Mouse (Mus musculus) forebrain, embryonic 13.5 days (tissue): ENCODE data around the gene Zfp992. TPM values are rescaled to one million over a fixed set of nuclear protein-coding genes. Genes with fewer than 3 reads are reported as not detected.
"Not testable (repeated sequence)": the region's sequence is repeated elsewhere in the genome, so short reads cannot be mapped to it uniquely, and the experiment has no call there.

Experiments
- ATAC-seq: fragments of 200-750 bp; cut with Nextera tagmentation; 2 replicates; pipeline ENCODE4 v1.8.0; 2017
- H3K27ac ChIP-seq: fragments of 300-500 bp; sonication (generic); 2 replicates; pipeline ENCODE4 v1.5.1; 2015; ENCODE audit warnings: inconsistent platforms, mild to moderate bottlenecking, moderate library complexity
- H3K27me3 ChIP-seq: fragments of 300-500 bp; sonication (generic); 2 replicates; pipeline ENCODE4 v1.6.1; 2015; ENCODE audit warnings: mild to moderate bottlenecking, inconsistent platforms
- H3K36me3 ChIP-seq: fragments of 300-500 bp; sonication (generic); 2 replicates; pipeline ENCODE4 v1.6.1; 2015; ENCODE audit warnings: mild to moderate bottlenecking, inconsistent platforms; ENCODE audit not compliant: poor library complexity, severe bottlenecking
- H3K4me1 ChIP-seq: fragments of 300-500 bp; sonication (generic); 2 replicates; pipeline ENCODE4 v1.6.1; 2015; ENCODE audit warnings: inconsistent platforms
- H3K4me2 ChIP-seq: fragments of 300-500 bp; sonication (generic); 2 replicates; pipeline ENCODE4 v1.6.1; 2015; ENCODE audit warnings: inconsistent platforms, mild to moderate bottlenecking, moderate library complexity
- H3K4me3 ChIP-seq: fragments of 300-500 bp; sonication (generic); 2 replicates; pipeline ENCODE4 v1.5.1; 2015; ENCODE audit warnings: mild to moderate bottlenecking, inconsistent platforms
- H3K9ac ChIP-seq: fragments of 300-500 bp; sonication (generic); 2 replicates; pipeline ENCODE4 v1.6.1; 2015; ENCODE audit warnings: mild to moderate bottlenecking, inconsistent platforms
- H3K9me3 ChIP-seq: fragments of 300-500 bp; sonication (generic); replicated peaks from 2 replicates; pipeline ENCODE4 v1.6.1; 2016; ENCODE audit warnings: inconsistent platforms
- WGBS: fragments of 180-500 bp; shearing (Covaris S2); methylation state at CpG from one replicate; pipeline ENCODE4 v1.1.7; 2015; 5-methylcytosine and 5-hydroxymethylcytosine counted together
- polyA plus RNA-seq: library from polyadenylated mRNA; unstranded; fragments of >200 nt; fragmentation: Nextera tagmentation; extraction: Ambion mirVana; gene quantifications from 2 replicates; pipeline ENCODE4 v1.2.1, GENCODE M21; 2015

Zfp992 gene
- polyA plus RNA-seq, 1 experiment from 2014 or later = 1.3 TPM

DNA sequence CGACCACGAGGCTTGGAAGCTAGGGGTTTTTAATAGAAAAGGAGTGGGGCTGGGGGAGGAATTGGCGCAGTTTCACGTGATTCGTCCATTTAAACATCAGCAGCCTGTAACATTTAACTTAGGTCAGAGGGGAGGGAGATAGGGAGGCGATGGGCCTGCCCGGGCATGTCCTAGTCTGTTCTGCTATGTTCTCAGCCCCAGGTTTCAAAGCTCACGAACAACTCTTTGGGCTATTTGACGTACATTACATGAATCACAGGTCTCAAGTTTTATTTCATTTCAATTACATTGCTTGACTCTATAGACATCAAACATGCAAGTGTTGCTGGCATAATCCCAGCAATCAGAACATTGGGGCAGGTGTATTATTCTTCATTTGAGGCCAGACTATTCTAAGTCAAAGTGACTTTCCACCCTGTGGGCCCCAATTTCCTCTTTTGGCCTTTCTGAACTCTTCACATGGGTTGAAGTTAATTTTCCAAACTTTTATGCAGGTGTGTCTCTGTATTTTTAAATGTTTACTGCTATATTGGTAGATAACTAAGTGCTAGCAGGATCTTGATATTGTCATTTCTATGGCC, 49.0 kb downstream of the Zfp992 start:
- H3K36me3 ChIP-seq, H3K4me1 ChIP-seq, H3K4me3 ChIP-seq, H3K9ac ChIP-seq, ATAC-seq, H3K27me3 ChIP-seq, H3K4me2 ChIP-seq, H3K27ac ChIP-seq: not testable (repeated sequence)
- peaks cover 56% of the 10 kb centered on the region for H3K9me3 ChIP-seq
- WGBS = 79% methylated on average over 9 of the region's 9 CpGs

DNA sequence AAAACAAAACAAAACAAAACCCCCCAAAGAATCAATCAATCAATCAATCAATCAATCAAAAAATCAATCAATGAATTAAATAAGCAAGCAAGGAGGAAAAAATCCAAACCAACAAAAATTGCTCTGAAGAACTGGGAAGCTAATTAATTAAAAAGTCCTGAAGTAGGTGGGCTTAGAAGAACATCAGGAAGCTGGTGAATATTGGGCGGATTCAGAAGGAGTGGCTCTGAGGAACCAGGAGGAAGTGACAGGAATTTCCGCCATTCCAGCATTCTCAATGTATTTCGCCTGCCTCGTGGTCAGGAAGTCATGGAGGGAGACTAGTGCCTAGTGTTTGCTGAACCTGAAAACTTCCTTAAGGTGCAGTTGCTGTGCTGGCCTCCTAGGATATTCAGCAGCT, 52.9 kb downstream of the Zfp992 start, which contains the start of gene Zfp981:
Zfp981 (plus strand) TSS at position 301 of the 400 bp plus-strand sequence.
- not testable (repeated sequence) for ATAC-seq, H3K4me3 ChIP-seq, H3K27ac ChIP-seq, H3K9ac ChIP-seq, H3K4me2 ChIP-seq, H3K4me1 ChIP-seq, H3K27me3 ChIP-seq, H3K36me3 ChIP-seq
- WGBS = 89% methylated on average over 4 of the region's 4 CpGs
- H3K9me3 ChIP-seq = peaks cover 34% of the 10 kb centered on the region

DNA sequence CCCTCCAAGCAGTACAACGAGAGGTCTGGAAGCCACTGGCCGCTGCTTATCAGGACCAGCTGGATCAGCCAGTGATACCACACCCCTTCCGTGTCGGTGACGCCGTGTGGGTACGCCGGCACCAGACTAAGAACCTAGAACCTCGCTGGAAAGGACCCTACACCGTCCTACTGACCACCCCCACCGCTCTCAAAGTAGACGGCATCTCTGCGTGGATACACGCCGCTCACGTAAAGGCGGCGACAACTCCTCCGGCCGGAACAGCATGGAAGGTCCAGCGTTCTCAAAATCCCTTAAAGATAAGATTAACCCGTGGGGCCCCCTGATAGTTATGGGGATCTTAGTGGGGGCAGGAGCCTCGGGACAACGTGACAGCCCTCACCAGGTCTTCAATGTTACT, 60.2 kb downstream of the Zfp992 start:
- H3K27me3 ChIP-seq, H3K27ac ChIP-seq, H3K36me3 ChIP-seq, H3K4me1 ChIP-seq, H3K4me2 ChIP-seq, ATAC-seq, H3K9ac ChIP-seq, H3K4me3 ChIP-seq: not testable (repeated sequence)
- WGBS = 95% methylated on average over 22 of the region's 24 CpGs
- H3K9me3 ChIP-seq = peaks cover 17% of the 10 kb centered on the region

GRCm38 (mm10) chr4:146511871-146512270, 63.0 kb downstream of the Zfp992 start:
- not testable (repeated sequence) for H3K9ac ChIP-seq, H3K4me2 ChIP-seq, ATAC-seq, H3K27ac ChIP-seq, H3K27me3 ChIP-seq, H3K4me3 ChIP-seq, H3K4me1 ChIP-seq, H3K36me3 ChIP-seq
- peaks cover 41% of the 10 kb centered on the region for H3K9me3 ChIP-seq

GRCm38 (mm10) chr4:146516474-146516873, 67.7 kb downstream of the Zfp992 start:
- Histone ChIP-seq H3K27ac (no peak overlapping the region), H3K4me2 (no peak overlapping the region), H3K4me1 (no peaks in the 10 kb centered on the region), H3K4me3 (no peak overlapping the region), H3K27me3 (no peaks in the 10 kb centered on the region), H3K9me3 (peaks cover 77% of the 10 kb centered on the region), H3K9ac (no peak overlapping the region), H3K36me3 (no peaks in the 10 kb centered on the region)
- 53% methylated on average over 1 of the region's 1 CpGs for WGBS
- no peak for ATAC-seq

DNA sequence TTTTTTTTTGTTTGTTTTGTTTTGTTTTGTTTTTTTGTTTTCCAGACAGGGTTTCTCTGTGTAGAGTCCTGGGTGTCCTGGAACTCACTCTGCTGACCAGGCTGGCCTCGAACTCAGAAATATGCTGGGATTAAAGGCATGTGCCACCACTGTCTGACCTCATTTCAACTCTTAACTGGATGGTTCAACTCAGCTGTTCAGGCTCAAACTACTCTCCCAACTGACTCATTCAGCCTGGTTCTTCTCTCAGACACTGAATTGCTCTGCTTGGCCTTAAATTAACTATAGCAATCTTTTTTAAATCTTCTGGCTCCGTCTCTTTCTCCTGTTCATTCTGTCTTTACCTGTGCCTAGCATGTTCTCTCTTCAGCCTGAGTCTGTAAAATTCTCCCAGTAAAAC, 68.3 kb downstream of the Zfp992 start:
- not testable (repeated sequence) for H3K4me2 ChIP-seq, H3K36me3 ChIP-seq, H3K27me3 ChIP-seq, ATAC-seq, H3K4me1 ChIP-seq, H3K9ac ChIP-seq, H3K27ac ChIP-seq, H3K4me3 ChIP-seq
- 70% methylated on average over 2 of the region's 2 CpGs for WGBS
- peaks cover 79% of the 10 kb centered on the region for H3K9me3 ChIP-seq

Other genes starting within 250 kb of the Zfp992 start
- gene Zfp981, start 53.0 kb downstream of the Zfp992 start, polyA plus RNA-seq = 0.10 and 0.11 TPM in 2 replicates
- gene Zfp993, start 161.9 kb downstream of the Zfp992 start, polyA plus RNA-seq = 0.87 and 1.4 TPM in 2 replicates